Mouse (Mus musculus) Muller cell, postnatal 12 days (primary cell): Measurements from ENCODE around the gene Cyp2t4.

Experiments
- DNase-seq: peaks from one replicate; pipeline ENCODE4 v3.0.0-alpha.2; 2015; ENCODE audit errors: inconsistent ontology term

The Cyp2t4 gene

DNA sequence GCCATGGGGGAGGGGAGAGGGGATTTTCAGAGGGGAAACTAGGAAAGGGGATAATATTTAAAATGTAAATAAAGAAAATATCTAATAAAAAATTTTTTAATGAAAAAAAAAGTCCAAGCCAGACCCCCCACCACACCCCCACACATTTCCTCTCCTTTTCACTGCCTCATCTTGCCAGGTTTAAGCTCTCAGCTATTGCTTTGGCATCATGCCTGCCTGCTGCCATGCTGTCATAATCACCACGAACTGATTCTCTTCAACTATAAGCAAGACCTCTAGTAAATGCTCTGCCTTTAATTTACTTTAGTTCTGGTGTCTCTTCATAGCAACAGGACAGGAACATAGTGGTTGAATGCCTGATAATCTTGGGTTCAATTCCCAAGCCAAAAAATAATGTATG, 29.0 kb downstream of the Cyp2t4 start:
- DNase-seq: no peak

DNA sequence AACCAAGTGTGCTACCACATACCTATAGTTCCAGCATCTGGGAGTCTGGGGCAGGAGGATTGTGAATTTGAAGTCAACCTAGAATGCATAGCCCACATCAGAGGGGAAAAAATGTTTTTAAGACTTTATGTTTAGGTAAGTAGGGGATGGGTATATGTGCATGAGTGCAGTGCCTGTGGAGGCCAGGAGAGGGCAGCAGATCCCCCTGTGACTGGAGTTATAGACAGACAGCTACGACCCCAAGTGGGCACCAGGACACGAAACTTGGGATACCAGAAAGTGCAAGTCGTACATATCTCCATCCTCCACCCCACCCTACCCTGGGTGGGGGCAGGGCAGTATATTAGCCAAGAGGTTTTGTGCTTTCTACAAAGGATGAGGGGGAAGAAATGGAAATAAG, 31.4 kb downstream of the Cyp2t4 start:
- DNase-seq: peak; percentile 25

DNA sequence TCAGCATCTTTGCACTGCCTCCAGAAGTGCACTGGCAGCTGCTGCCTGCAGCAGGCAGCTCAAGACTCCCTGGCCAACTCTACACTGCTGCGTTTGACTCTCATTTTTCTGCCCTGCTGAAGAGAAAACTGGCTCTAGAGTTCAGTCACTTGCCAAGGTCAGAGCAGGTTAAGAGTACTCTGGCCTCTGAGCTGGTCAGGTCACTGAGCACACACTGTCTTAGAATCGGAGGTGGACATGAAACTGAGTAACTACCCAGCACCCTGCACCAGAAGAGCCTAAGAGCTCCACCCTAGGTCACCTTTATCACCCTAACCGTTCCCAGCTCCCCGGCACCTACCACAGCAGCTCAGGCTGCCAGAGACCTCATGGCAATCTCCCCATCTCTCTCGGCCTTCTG, 32.5 kb downstream of the Cyp2t4 start:
- no peak for DNase-seq

DNA sequence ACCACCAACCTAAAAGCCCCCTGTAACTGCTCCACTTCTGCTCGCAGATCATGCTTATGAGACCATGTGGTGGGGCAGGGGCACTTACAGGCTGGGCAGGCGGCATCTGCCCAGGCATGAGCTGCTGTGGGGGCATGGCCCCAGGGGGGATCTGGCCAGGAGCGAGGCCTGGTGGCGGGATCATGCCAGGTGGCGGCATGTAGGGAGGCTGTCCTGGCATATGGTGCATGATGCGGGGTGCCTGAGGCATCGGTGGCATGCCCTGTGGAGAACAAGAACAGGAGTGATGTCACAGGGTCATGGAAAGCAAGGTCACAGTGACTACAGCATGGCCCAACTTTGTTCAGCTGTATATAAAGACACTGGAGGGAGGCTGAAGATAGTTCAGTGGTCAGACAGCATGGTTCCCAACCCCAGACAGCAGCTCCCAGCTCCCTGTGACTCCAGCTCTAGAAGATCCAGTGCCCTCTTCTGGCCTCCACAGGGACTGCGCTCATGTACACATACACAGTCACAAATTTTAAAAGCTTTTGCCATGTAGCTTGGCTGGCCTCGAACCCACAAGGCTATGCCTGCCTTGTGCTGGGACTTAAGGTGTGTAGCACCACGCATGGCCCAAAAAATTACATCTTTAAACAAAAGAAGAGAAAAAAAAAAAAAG, 35.9 kb downstream of the Cyp2t4 start:
- no peak for DNase-seq

DNA sequence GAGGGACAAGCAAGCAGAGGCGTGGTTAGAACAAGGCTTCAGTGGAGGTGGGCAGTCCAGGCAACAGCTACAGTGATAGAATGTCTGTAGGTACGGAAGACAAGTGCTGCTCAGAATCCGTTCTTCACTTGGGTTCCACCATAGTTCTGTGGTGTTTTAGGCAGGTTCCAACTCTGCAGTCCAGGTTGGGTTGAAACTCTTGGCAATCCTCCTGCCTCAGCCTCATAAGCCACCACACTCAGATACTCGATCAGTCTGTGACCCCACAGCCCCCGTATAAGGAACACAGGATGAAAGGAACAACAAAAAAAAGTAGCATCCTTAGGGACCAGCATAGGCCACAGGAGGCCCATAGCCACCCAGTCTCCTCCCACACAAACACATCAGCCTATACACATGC, 38.9 kb downstream of the Cyp2t4 start:
- DNase-seq: no peak

DNA sequence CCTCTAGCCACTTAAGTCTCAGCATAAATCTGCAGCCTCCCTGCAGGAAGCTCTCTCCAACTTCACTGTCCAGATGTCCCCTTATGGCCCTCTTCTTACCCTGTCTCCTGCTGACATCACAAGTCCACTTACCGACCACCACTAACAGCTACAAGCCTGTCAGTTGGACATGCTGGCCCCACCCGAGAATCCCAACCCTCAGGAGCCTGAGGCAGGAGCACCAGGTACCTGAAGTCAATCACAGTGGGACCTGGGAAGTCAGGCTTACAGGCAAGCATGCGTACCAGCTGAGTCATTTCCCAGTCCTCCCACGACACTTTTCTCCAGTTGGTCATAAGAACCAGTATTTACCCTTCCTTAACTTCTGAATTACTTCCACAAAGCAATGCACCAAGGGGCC, 40.2 kb downstream of the Cyp2t4 start:
- DNase-seq: no peak

DNA sequence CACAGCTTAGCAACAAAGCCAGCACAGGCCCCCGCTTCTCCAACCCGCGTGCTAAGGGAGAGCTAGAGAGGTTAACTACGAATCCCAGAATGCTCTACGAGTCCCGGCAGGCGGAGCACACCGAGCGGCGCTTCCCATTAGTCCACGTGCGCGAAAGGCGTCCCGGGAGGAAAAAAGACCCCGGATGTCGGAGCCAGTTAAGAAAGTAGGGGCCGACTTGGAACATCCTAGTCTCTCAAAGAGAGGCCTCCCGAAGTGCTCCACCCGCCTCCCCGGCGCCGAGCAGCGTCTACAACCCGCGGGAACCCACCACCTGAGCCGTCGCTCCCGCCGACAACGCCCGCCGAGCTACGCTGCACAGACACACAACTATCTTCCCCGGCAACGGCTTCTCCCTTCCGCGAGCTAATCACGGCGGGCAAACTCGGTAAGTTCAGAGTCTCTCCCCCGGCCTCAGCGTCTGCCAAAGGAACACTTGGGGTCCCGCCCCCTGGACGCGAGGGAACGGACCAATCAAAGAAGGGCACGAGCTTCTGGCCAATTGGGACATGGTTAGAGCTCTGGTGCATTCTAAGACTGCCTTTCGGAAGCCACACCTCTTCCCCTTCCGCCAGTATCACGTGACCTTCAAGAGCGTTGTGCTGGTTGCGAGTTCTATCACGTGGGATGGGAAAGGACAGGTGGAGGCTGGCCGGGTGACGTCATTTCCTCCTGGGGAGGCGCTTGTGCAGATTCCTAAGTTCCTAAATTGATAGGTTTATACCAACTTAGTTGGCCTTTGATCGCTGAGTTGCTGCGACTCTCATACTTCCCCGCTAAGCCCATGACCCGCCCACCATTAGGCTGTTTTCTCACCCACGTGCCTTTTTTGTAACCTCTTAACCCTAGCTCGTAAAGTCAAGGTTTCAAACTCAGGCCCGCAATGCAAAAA, 42.4 kb downstream of the Cyp2t4 start, which contains the start of the genes BC024978 and Snrpa:
TSS of gene BC024978 (plus strand) at position 101 of the 931 bp plus-strand sequence.
TSS of gene Snrpa (minus strand) at position 591 of the 931 bp plus-strand sequence.
- peak; percentile 100 for DNase-seq

DNA sequence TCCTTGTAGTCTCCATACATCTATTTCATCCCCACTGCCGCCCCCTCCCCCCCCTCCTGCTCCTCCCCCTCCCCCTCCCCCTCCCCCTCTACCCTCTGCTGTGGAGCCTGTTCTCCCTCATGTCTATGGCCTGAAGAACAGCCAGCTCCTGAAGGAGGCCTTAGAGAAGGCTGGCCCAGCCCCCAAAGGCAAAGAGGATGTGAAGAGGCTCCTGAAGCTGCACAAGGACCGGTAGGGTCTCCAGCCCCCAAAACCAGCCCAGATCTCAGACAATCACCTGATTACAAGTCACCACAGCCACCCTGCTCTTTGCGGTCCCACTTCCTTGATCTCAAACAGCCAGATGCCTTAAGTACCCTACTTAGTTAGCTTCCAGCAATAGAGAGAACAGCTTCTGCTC, 43.6 kb downstream of the Cyp2t4 start:
- no peak for DNase-seq

DNA sequence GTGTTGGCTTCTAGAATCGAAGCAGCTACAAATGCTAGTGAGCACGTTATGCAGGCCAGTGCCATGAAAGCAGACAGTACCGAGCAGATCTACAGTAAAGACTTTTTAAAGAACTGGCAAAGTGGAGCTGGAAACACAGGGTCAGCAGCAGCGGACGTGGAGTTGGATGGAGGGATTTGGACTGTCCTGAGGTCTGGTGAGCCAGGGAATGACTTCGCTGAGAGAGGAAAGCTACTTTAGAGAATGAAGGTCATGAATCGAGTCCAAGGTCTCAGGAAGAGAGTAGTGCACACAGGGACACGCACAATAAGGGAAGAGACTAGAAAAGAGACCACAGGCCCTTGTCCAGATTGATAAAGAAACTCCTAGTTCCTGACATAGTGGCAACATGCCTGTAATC, 44.1 kb downstream of the Cyp2t4 start:
- DNase-seq: no peak

DNA sequence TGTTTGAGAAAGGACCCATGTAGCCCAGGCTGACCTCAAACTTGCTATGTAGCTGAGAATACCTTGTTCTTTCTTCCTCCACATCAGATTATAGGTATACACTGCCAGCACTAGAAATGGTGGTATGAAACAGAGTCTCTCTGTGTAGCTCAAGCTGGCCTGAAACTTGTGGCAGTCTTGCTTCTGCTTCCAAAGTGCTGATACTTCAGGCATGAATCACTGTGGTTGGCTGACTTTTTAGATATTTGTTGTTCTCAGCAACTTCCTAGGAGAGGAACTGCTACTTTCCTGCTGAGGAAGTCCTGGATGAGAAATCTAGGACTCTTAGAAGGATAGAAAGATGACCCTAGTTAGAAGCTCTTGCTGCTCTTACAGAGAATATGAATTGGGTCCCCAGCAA, 44.8 kb downstream of the Cyp2t4 start:
- DNase-seq: peak; percentile 39

DNA sequence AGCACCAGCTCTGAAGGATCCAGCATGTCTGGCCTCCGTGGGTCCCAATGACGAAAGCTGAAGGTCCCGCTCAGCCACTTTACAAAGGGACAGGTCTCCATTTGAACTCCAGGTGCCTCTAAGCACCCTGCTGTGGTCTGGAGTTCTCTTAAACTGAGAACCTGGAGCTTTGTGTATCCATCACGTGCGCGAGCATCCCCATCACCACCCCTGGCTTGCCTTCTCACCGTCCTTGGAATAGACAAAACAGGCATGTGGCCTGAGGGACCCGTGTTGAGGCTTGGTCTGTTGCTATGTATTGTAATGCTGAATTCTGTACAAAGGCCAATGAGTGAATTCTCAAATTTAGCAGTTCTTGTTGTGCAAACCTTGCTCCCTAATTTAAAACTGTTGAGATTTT, 45.3 kb downstream of the Cyp2t4 start:
- no peak for DNase-seq

DNA sequence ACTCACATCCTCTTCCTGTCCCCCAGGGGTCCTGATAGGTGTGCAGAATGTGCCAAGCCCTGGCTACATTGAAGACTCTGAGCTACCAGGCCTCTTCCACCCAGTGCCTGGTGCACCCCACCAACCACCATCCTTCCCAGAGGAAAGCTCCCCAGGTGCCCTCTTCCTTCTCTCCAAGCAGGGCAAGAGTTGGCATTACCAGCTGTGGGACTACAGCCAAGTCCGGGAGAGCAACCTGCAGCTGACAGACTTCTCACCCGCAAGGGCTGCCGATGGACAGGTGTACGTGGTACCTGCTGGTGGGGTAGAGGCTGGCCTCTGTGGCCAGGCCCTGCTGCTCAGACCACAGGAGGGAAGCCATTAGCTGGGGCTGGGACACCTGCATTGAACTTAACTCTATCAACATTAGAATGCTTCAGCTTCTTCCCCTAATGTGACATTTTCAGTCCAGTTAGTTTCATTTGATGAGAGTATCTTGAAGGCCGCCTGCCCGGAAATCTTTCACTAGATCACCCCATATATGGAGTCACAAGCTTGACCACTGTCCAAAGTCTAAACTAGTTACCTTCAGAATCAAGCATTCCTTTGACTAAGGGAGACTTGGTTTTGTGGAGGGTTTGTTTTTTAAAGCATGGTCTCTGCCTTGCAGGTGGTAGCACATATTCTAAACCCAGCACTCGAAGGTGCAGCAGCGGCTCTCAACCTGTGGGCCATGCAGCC, 50.4 kb downstream of the Cyp2t4 start:
- no peak for DNase-seq
